Mouse (Mus musculus) stomach, embryonic 16.5 days (tissue): Measurements from ENCODE around the gene Hacd4. TPM values are rescaled to one million over a fixed set of nuclear protein-coding genes. Genes with fewer than 3 reads are reported as not detected.

Experiments used
- ATAC-seq: fragments of 200-750 bp; cut with Nextera tagmentation; 2 replicates; pipeline ENCODE4 v1.8.0; 2017; ENCODE audit warnings: moderate number of reproducible peaks, moderate TSS enrichment; ENCODE audit not compliant: insufficient read depth, low FRiP score
- H3K27ac ChIP-seq: fragments of 300-500 bp; sonication (generic); 2 replicates; pipeline ENCODE4 v1.5.1; 2014; ENCODE audit warnings: low read length
- H3K27me3 ChIP-seq: fragments of 300-500 bp; sonication (generic); 2 replicates; pipeline ENCODE4 v1.6.1; 2014; ENCODE audit warnings: low read length, control low read depth, mixed read lengths; ENCODE audit not compliant: control insufficient read depth, insufficient read depth
- H3K36me3 ChIP-seq: fragments of 300-500 bp; sonication (generic); 2 replicates; pipeline ENCODE4 v1.6.1; 2014; ENCODE audit warnings: low read length; ENCODE audit not compliant: control insufficient read depth, insufficient read depth
- H3K4me1 ChIP-seq: fragments of 300-500 bp; sonication (generic); 2 replicates; pipeline ENCODE4 v1.6.1; 2014; ENCODE audit warnings: low read length, control low read depth, mixed read lengths; ENCODE audit not compliant: control insufficient read depth, insufficient read depth
- H3K4me2 ChIP-seq: fragments of 300-500 bp; sonication (generic); 2 replicates; pipeline ENCODE4 v1.6.1; 2014; ENCODE audit warnings: low read depth, low read length, mixed read lengths
- H3K4me3 ChIP-seq: fragments of 300-500 bp; sonication (generic); replicated peaks from 2 replicates; pipeline ENCODE4 v1.5.1; 2014; ENCODE audit warnings: mild to moderate bottlenecking, low read length
- H3K9ac ChIP-seq: fragments of 300-500 bp; sonication (generic); 2 replicates; pipeline ENCODE4 v1.6.1; 2014; ENCODE audit warnings: low read length
- H3K9me3 ChIP-seq: fragments of 300-500 bp; sonication (generic); replicated peaks from 2 replicates; pipeline ENCODE4 v1.6.1; 2016; ENCODE audit warnings: low read length, control low read depth; ENCODE audit not compliant: control insufficient read depth
- WGBS: fragments of 180-500 bp; shearing (Covaris S2); extraction: QIAGEN DNeasy Blood & Tissue Kit; methylation state at CpG from one replicate; pipeline ENCODE4 v1.1.7; 2014; 5-methylcytosine and 5-hydroxymethylcytosine counted together
- polyA plus RNA-seq: library from polyadenylated mRNA; unstranded; fragments of >200 nt; fragmentation: Nextera tagmentation; extraction: Ambion mirVana; gene quantifications from 2 replicates; pipeline ENCODE4 v1.2.1, GENCODE M21; 2015

The Hacd4 gene
- polyA plus RNA-seq = 10.6 and 12.0 TPM in 2 replicates

- H3K4me1 ChIP-seq = peaks cover 25% of the 10 kb centered on the region
- 3% methylated on average over 14 of the region's 14 CpGs for WGBS
- peak within 1 kb of the TSS; percentile 55 for H3K4me3 ChIP-seq
- no peaks in the 10 kb centered on the region for H3K36me3 ChIP-seq
- H3K27me3 ChIP-seq = no peaks in the 10 kb centered on the region
- H3K4me2 ChIP-seq = peak within 1 kb of the TSS; percentile 84
- H3K27ac ChIP-seq = peak within 1 kb of the TSS; percentile 62; the same call in 1 of the 2 replicates
- H3K9ac ChIP-seq = peak within 1 kb of the TSS; percentile 74
- H3K9me3 ChIP-seq = no peaks in the 10 kb centered on the region
- ATAC-seq = peak; percentile 93
Observed at GRCm38 (mm10) chr4:88438326-88438989, at the start of gene Hacd4. TSS of gene Hacd4 (minus strand) at chr4:88438928.

- Histone ChIP-seq H3K27me3 (no peaks in the 10 kb centered on the region), H3K4me3 (no peak overlapping the region), H3K27ac (no peak overlapping the region), H3K9ac (no peak overlapping the region), H3K4me2 (no peak overlapping the region), H3K4me1 (no peaks in the 10 kb centered on the region; the same call in 1 of the 2 replicates), H3K36me3 (no peaks in the 10 kb centered on the region), H3K9me3 (no peaks in the 10 kb centered on the region)
- 65% methylated on average over 3 of the region's 3 CpGs for WGBS
- ATAC-seq = no peak
Observed at GRCm38 (mm10) chr4:88488107-88488506, 49.4 kb upstream of the Hacd4 start.

- Histone ChIP-seq H3K27me3 (no peaks in the 10 kb centered on the region), H3K9ac (no peak overlapping the region), H3K27ac (peak overlapping the region; percentile 25; the same call in 1 of the 2 replicates), H3K4me1 (no peaks in the 10 kb centered on the region), H3K4me3 (no peak overlapping the region), H3K4me2 (no peak overlapping the region), H3K36me3 (no peaks in the 10 kb centered on the region), H3K9me3 (no peaks in the 10 kb centered on the region)
- 56% methylated on average over 6 of the region's 6 CpGs for WGBS
- no peak for ATAC-seq
Observed at GRCm38 (mm10) chr4:88480130-88480529, 41.4 kb upstream of the Hacd4 start.

- Histone ChIP-seq H3K27ac (peak overlapping the region; percentile 25; the same call in 1 of the 2 replicates), H3K4me2 (no peak overlapping the region), H3K4me1 (no peaks in the 10 kb centered on the region), H3K27me3 (no peaks in the 10 kb centered on the region), H3K9ac (no peak overlapping the region), H3K9me3 (no peaks in the 10 kb centered on the region), H3K4me3 (no peak overlapping the region), H3K36me3 (no peaks in the 10 kb centered on the region)
- ATAC-seq = no peak
- 45% methylated on average over 9 of the region's 9 CpGs for WGBS
Observed at GRCm38 (mm10) chr4:88478809-88479186, 40.1 kb upstream of the Hacd4 start.

GRCm38 (mm10) chr4:88478177-88478808 is 39.6 kb upstream of the Hacd4 start:
- Histone ChIP-seq H3K4me2 (no peak overlapping the region), H3K9me3 (no peaks in the 10 kb centered on the region), H3K27me3 (no peaks in the 10 kb centered on the region), H3K27ac (peak overlapping the region; percentile 25; the same call in 1 of the 2 replicates), H3K4me3 (no peak overlapping the region), H3K4me1 (no peaks in the 10 kb centered on the region), H3K36me3 (no peaks in the 10 kb centered on the region), H3K9ac (no peak overlapping the region)
- no peak for ATAC-seq
- 58% methylated on average over 4 of the region's 4 CpGs for WGBS

- no peaks in the 10 kb centered on the region for H3K9me3 ChIP-seq
- H3K27ac ChIP-seq = peak overlapping the region; percentile 46; the same call in 1 of the 2 replicates
- WGBS = 31% methylated on average over 4 of the region's 4 CpGs
- no peak overlapping the region for H3K4me2 ChIP-seq
- H3K27me3 ChIP-seq = no peaks in the 10 kb centered on the region
- no peaks in the 10 kb centered on the region for H3K4me1 ChIP-seq
- no peaks in the 10 kb centered on the region for H3K36me3 ChIP-seq
- peak; percentile 66 for ATAC-seq
- no peak overlapping the region for H3K4me3 ChIP-seq
- H3K9ac ChIP-seq = no peak overlapping the region
Observed at GRCm38 (mm10) chr4:88476511-88477210, 37.9 kb upstream of the Hacd4 start.

- 89% methylated on average over 3 of the region's 3 CpGs for WGBS
- no peaks in the 10 kb centered on the region for H3K9me3 ChIP-seq
- H3K27me3 ChIP-seq = no peaks in the 10 kb centered on the region
- no peak overlapping the region for H3K4me2 ChIP-seq
- H3K36me3 ChIP-seq = no peaks in the 10 kb centered on the region
- ATAC-seq = no peak
- no peaks in the 10 kb centered on the region for H3K4me1 ChIP-seq
- H3K9ac ChIP-seq = no peak overlapping the region
- H3K27ac ChIP-seq = peak overlapping the region; percentile 21; the same call in 1 of the 2 replicates
- no peak overlapping the region for H3K4me3 ChIP-seq
Observed at GRCm38 (mm10) chr4:88476084-88476483, 37.4 kb upstream of the Hacd4 start.

- H3K36me3 ChIP-seq = no peaks in the 10 kb centered on the region
- H3K27ac ChIP-seq = no peak overlapping the region
- no peaks in the 10 kb centered on the region for H3K4me1 ChIP-seq
- no peak overlapping the region for H3K9ac ChIP-seq
- no peaks in the 10 kb centered on the region for H3K9me3 ChIP-seq
- H3K4me3 ChIP-seq = no peak overlapping the region
- no peak overlapping the region for H3K4me2 ChIP-seq
- 31% methylated on average over 2 of the region's 2 CpGs for WGBS
- no peak for ATAC-seq
- no peaks in the 10 kb centered on the region for H3K27me3 ChIP-seq
Observed at GRCm38 (mm10) chr4:88471528-88471927, 32.8 kb upstream of the Hacd4 start.

- Histone ChIP-seq H3K4me3 (no peak overlapping the region), H3K27me3 (no peaks in the 10 kb centered on the region), H3K9ac (no peak overlapping the region), H3K4me1 (no peaks in the 10 kb centered on the region), H3K36me3 (no peaks in the 10 kb centered on the region), H3K27ac (no peak overlapping the region), H3K9me3 (no peaks in the 10 kb centered on the region), H3K4me2 (no peak overlapping the region)
- no peak for ATAC-seq
- 68% methylated on average over 4 of the region's 4 CpGs for WGBS
Observed at GRCm38 (mm10) chr4:88464574-88464973, 25.8 kb upstream of the Hacd4 start.
